Mouse (Mus musculus): ENCODE data around the gene Fam178b. TPM values are rescaled to one million over a fixed set of nuclear protein-coding genes. Genes with fewer than 3 reads are reported as not detected.
A peak's percentile ranks its signal among the peaks of the same experiment; 100 is the strongest.

The Fam178b gene
- polyA plus RNA-seq, 1 experiment from 2014 or later = not detected

DNA sequence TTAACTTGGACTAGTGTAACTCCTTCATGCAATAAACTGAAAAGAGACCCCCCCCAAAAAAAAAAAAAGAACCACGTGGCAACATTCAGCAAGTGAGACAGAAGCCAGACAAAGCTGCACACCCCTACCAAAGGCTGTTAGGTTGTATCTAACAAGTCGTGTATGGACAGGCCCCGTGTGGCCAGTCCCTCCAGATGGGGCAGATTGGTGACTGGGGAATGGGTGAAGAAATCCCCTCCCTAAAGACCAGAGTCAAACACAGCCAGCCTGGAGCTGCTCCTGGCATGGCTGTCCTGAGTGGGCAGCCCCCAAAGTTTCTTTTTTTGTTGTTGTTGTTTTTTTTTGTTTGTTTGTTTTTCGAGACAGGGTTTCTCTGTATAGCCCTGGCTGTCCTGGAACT lies 80.7 kb downstream of the Fam178b start:
- Histone ChIP-seq H3K27ac (replicated peaks; ENCODE audit: low read depth, low read length) (no peak overlapping the region), H3K4me1 (ENCODE audit: control insufficient read depth, insufficient read depth, low read length) (no peaks in the 10 kb centered on the region), H3K9ac (replicated peaks; ENCODE audit: low read length) (no peak overlapping the region), H3K27me3 (ENCODE audit: control insufficient read depth, insufficient read depth, low read length) (no peaks in the 10 kb centered on the region), H3K36me3 (replicated peaks; ENCODE audit: control insufficient read depth, insufficient read depth, low read depth, low read length) (no peaks in the 10 kb centered on the region), H3K4me2 (ENCODE audit: low read depth, low read length) (no peak overlapping the region), H3K4me3 (ENCODE audit: low read depth, low read length) (no peak overlapping the region), H3K9me3 (replicated peaks; ENCODE audit: control insufficient read depth, low read length) (no peaks in the 10 kb centered on the region)
- 58% methylated on average over 4 of the region's 4 CpGs for WGBS
- ATAC-seq (replicated peaks; ENCODE audit: insufficient number of reproducible peaks, low FRiP score, low TSS enrichment, low read depth) (no peak), DNase-seq (ENCODE audit: low spot score) (no peak)

DNA sequence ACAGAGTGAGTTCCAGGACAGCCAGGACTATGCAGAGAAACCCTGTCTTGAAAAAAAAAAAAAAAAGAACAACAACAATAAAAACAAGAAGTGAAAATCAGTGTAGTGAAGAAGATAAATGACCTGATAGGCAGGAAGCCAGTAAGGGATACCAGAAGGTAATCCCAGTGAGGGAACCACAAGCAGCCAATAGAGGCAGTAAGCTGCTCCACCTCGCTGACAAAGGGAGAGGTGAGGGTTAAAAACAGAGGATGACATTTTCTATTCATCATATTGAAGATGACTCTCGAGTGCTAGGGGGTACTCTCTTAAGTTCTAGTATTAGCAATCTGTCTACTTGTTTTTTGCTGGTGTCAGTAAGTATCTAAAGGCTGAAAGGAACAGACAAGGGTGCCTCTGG lies 84.6 kb downstream of the Fam178b start:
- no peak for ATAC-seq (replicated peaks; ENCODE audit: insufficient number of reproducible peaks, low FRiP score, low TSS enrichment, low read depth)
- Histone ChIP-seq H3K4me3 (ENCODE audit: low read depth, low read length) (no peak overlapping the region), H3K9ac (replicated peaks; ENCODE audit: low read length) (no peak overlapping the region), H3K4me1 (ENCODE audit: control insufficient read depth, insufficient read depth, low read length) (no peaks in the 10 kb centered on the region), H3K9me3 (replicated peaks; ENCODE audit: control insufficient read depth, low read length) (no peaks in the 10 kb centered on the region), H3K36me3 (replicated peaks; ENCODE audit: control insufficient read depth, insufficient read depth, low read depth, low read length) (no peaks in the 10 kb centered on the region), H3K4me2 (ENCODE audit: low read depth, low read length) (no peak overlapping the region), H3K27ac (replicated peaks; ENCODE audit: low read depth, low read length) (no peak overlapping the region), H3K27me3 (ENCODE audit: control insufficient read depth, insufficient read depth, low read length) (no peaks in the 10 kb centered on the region)
- WGBS = 69% methylated on average over 2 of the region's 2 CpGs
- DNase-seq (ENCODE audit: low spot score) = no peak

DNA sequence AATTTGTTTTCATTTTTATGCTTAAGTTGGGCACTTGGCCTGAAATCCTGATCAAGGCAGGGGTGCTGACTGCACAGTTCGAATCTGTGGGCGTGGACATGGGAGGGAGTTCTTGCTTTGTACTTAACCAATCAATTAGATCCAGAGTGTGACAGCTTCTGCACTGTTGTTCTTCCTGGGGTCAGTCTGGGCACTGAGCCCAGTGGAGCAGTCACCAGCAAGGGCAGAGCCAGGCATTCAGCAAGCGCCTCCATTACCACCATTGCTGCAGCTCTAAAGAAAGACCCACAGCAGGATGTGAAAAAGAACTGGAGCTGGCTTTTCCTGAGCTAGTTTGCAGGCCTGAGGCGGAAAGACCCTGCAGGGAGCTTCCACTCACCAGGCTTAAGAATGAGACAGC lies 86.9 kb downstream of the Fam178b start:
- no peak overlapping the region for H3K9ac ChIP-seq (replicated peaks; ENCODE audit: low read length)
- DNase-seq (ENCODE audit: low spot score) (peak; percentile 22), ATAC-seq (replicated peaks; ENCODE audit: insufficient number of reproducible peaks, low FRiP score, low TSS enrichment, low read depth) (peak; percentile 46; the same call in 1 of the 2 replicates)
- no peak overlapping the region for H3K4me2 ChIP-seq (ENCODE audit: low read depth, low read length)
- no peak overlapping the region for H3K27ac ChIP-seq (replicated peaks; ENCODE audit: low read depth, low read length)
- H3K27me3 ChIP-seq (ENCODE audit: control insufficient read depth, insufficient read depth, low read length) = no peaks in the 10 kb centered on the region
- 32% methylated on average over 4 of the region's 4 CpGs for WGBS
- H3K36me3 ChIP-seq (replicated peaks; ENCODE audit: control insufficient read depth, insufficient read depth, low read depth, low read length) = no peaks in the 10 kb centered on the region
- H3K9me3 ChIP-seq (replicated peaks; ENCODE audit: control insufficient read depth, low read length) = no peaks in the 10 kb centered on the region
- no peak overlapping the region for H3K4me3 ChIP-seq (ENCODE audit: low read depth, low read length)
- H3K4me1 ChIP-seq (ENCODE audit: control insufficient read depth, insufficient read depth, low read length) = no peaks in the 10 kb centered on the region

DNA sequence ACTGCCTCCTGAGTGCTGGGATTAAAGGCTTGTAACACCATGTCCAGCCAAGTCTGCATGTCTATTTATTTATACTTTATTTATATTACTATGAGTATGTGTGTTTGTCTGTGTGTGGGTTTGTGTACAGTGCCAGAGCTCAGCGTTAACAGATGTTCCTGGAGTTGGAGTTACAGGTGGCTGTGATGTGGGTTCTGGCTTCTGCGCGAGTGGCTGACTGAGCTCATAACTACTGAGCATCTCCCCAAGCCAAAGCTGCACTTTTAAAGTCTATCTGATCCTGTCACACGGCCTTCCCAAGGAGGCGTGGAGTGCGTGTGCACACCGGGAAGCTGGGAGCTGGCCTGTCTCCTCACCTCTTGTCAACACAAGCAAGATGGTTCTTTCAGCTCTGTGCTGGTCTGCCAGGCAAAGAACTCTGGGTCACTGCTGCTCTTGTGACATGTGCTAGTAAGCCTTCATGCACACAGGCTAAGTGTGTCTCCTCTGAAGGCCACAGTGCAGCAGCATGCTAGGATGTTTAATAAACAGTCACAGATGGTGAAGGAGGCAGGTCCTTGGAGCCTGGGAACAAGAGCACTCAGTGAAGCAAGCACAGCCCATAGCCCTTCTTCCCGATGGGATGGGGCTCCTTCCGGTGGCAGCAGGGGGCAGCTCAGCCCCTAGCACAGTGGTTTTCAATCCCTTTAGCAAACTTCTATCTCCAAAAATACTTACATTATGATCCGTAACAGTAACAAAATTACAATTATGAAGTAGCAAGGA lies 87.6 kb downstream of the Fam178b start:
- Histone ChIP-seq H3K4me2 (ENCODE audit: low read depth, low read length) (no peak overlapping the region), H3K4me3 (ENCODE audit: low read depth, low read length) (no peak overlapping the region), H3K9me3 (replicated peaks; ENCODE audit: control insufficient read depth, low read length) (no peaks in the 10 kb centered on the region), H3K27me3 (ENCODE audit: control insufficient read depth, insufficient read depth, low read length) (no peaks in the 10 kb centered on the region), H3K9ac (replicated peaks; ENCODE audit: low read length) (no peak overlapping the region), H3K36me3 (replicated peaks; ENCODE audit: control insufficient read depth, insufficient read depth, low read depth, low read length) (no peaks in the 10 kb centered on the region), H3K4me1 (ENCODE audit: control insufficient read depth, insufficient read depth, low read length) (no peaks in the 10 kb centered on the region), H3K27ac (replicated peaks; ENCODE audit: low read depth, low read length) (no peak overlapping the region)
- WGBS = 56% methylated on average over 10 of the region's 10 CpGs
- DNase-seq (ENCODE audit: low spot score) = peak; percentile 38
- no peak; the same call in 1 of the 2 replicates for ATAC-seq (replicated peaks; ENCODE audit: insufficient number of reproducible peaks, low FRiP score, low TSS enrichment, low read depth)

DNA sequence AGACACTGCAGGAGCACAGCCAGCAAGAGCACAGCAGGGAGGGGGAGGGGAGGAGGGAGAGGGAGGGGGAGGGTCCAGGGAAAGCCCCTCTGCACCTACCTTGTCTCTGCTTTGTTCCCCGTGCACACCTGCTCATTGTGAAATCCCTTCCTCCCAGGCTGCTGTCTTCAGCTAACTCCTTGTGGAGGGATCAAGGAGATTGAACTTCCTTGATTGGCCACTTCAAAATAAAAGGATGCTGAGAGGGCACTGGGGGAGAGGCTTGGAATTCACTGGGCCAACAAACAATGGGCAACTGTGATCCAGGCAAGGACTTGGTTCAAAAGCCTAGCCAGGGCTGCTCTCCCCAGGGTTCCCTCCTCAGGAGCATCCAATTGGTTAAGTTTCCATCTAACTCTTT lies 89.9 kb downstream of the Fam178b start:
- DNase-seq (ENCODE audit: low spot score) = no peak
- Histone ChIP-seq H3K4me2 (ENCODE audit: low read depth, low read length) (no peak overlapping the region), H3K27me3 (ENCODE audit: control insufficient read depth, insufficient read depth, low read length) (no peaks in the 10 kb centered on the region), H3K27ac (replicated peaks; ENCODE audit: low read depth, low read length) (no peak overlapping the region), H3K4me3 (ENCODE audit: low read depth, low read length) (no peak overlapping the region), H3K4me1 (ENCODE audit: control insufficient read depth, insufficient read depth, low read length) (peaks cover 5% of the 10 kb centered on the region; the same call in 1 of the 2 replicates), H3K36me3 (replicated peaks; ENCODE audit: control insufficient read depth, insufficient read depth, low read depth, low read length) (no peaks in the 10 kb centered on the region), H3K9me3 (replicated peaks; ENCODE audit: control insufficient read depth, low read length) (no peaks in the 10 kb centered on the region), H3K9ac (replicated peaks; ENCODE audit: low read length) (no peak overlapping the region)
- no peak for ATAC-seq (replicated peaks; ENCODE audit: insufficient number of reproducible peaks, low FRiP score, low TSS enrichment, low read depth)
- WGBS = 7% methylated on average over 1 of the region's 1 CpGs

DNA sequence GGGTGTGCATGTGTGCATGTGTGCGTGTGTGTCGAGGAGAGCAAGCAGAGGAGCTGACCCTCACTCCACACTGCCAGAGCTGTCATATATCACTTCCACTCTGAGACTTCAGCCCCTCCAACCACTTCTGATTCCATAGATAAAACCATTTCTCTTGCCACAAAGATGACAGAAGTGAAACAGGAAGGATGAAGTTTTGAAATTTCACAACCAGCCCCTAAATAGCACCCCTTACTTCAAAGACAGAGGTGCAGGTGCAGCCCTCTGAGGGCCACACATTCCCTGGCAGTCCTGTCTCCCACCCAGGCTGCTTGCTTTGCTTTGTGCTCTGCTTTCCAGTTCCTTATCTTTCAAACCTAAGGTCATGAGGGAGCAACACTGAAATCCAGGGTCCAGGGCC lies 91.6 kb downstream of the Fam178b start:
- no peak overlapping the region for H3K4me3 ChIP-seq (ENCODE audit: low read depth, low read length)
- ATAC-seq (replicated peaks; ENCODE audit: insufficient number of reproducible peaks, low FRiP score, low TSS enrichment, low read depth) (no peak), DNase-seq (ENCODE audit: low spot score) (no peak)
- no peaks in the 10 kb centered on the region for H3K27me3 ChIP-seq (ENCODE audit: control insufficient read depth, insufficient read depth, low read length)
- H3K27ac ChIP-seq (replicated peaks; ENCODE audit: low read depth, low read length) = no peak overlapping the region
- 88% methylated on average over 2 of the region's 2 CpGs for WGBS
- no peaks in the 10 kb centered on the region for H3K36me3 ChIP-seq (replicated peaks; ENCODE audit: control insufficient read depth, insufficient read depth, low read depth, low read length)
- H3K4me1 ChIP-seq (ENCODE audit: control insufficient read depth, insufficient read depth, low read length) = peaks cover 5% of the 10 kb centered on the region; the same call in 1 of the 2 replicates
- no peak overlapping the region for H3K9ac ChIP-seq (replicated peaks; ENCODE audit: low read length)
- H3K9me3 ChIP-seq (replicated peaks; ENCODE audit: control insufficient read depth, low read length) = no peaks in the 10 kb centered on the region
- H3K4me2 ChIP-seq (ENCODE audit: low read depth, low read length) = no peak overlapping the region

DNA sequence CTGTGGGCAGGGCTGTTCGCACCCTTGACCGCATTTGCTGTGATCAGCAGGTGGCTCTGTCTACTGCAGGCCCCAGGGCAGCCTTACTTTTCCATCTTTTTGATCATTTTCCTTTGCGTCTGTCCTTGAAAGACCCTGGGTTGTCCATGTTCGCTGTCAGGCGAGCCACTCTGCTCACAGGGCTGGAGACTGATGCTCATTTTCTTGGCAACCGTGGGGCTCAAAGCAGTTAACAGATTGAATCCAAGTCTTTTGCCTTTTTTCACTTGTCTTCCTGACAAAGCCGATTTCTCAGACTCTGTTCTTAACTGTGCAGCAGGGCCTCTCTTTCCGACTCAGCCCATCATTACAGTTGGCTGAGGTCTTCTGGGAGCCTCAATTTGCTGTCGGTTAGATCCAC lies 92.3 kb downstream of the Fam178b start:
- H3K27me3 ChIP-seq (ENCODE audit: control insufficient read depth, insufficient read depth, low read length) = no peaks in the 10 kb centered on the region
- no peak overlapping the region for H3K4me2 ChIP-seq (ENCODE audit: low read depth, low read length)
- ATAC-seq (replicated peaks; ENCODE audit: insufficient number of reproducible peaks, low FRiP score, low TSS enrichment, low read depth) (no peak), DNase-seq (ENCODE audit: low spot score) (no peak)
- H3K9me3 ChIP-seq (replicated peaks; ENCODE audit: control insufficient read depth, low read length) = no peaks in the 10 kb centered on the region
- 63% methylated on average over 9 of the region's 9 CpGs for WGBS
- peaks cover 5% of the 10 kb centered on the region; the same call in 1 of the 2 replicates for H3K4me1 ChIP-seq (ENCODE audit: control insufficient read depth, insufficient read depth, low read length)
- no peak overlapping the region for H3K9ac ChIP-seq (replicated peaks; ENCODE audit: low read length)
- H3K27ac ChIP-seq (replicated peaks; ENCODE audit: low read depth, low read length) = no peak overlapping the region
- H3K4me3 ChIP-seq (ENCODE audit: low read depth, low read length) = no peak overlapping the region
- no peaks in the 10 kb centered on the region for H3K36me3 ChIP-seq (replicated peaks; ENCODE audit: control insufficient read depth, insufficient read depth, low read depth, low read length)

DNA sequence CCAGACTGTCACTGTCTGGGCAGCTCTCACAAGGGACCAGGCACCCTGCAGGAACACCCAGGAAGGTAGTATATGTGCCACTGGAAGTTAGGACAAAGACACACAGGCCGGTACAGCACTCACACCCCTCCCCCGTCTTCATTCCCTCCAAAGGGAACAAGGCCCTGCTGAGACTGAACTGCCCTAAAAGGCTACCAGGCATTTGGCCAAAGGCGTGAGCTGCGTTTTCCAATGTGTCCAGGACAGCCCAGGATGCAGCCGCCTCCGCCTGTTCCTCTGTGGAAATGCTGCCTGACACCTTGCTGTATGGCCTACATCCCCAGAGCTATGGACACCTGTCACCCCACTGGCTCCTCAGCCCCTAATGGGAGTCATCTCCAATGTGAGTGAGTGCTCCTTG lies 93.5 kb downstream of the Fam178b start:
- no peak for ATAC-seq (replicated peaks; ENCODE audit: insufficient number of reproducible peaks, low FRiP score, low TSS enrichment, low read depth)
- no peaks in the 10 kb centered on the region for H3K27me3 ChIP-seq (ENCODE audit: control insufficient read depth, insufficient read depth, low read length)
- peak overlapping the region; percentile 18 for H3K9ac ChIP-seq (replicated peaks; ENCODE audit: low read length)
- no peaks in the 10 kb centered on the region for H3K9me3 ChIP-seq (replicated peaks; ENCODE audit: control insufficient read depth, low read length)
- no peaks in the 10 kb centered on the region for H3K36me3 ChIP-seq (replicated peaks; ENCODE audit: control insufficient read depth, insufficient read depth, low read depth, low read length)
- no peak overlapping the region for H3K4me3 ChIP-seq (ENCODE audit: low read depth, low read length)
- DNase-seq (ENCODE audit: low spot score) = no peak
- no peak overlapping the region for H3K4me2 ChIP-seq (ENCODE audit: low read depth, low read length)
- 44% methylated on average over 6 of the region's 6 CpGs for WGBS
- H3K4me1 ChIP-seq (ENCODE audit: control insufficient read depth, insufficient read depth, low read length) = peaks cover 5% of the 10 kb centered on the region; the same call in 1 of the 2 replicates
- H3K27ac ChIP-seq (replicated peaks; ENCODE audit: low read depth, low read length) = no peak overlapping the region
